8 mouse cellular contexts compared by ENCODE assay signal in the genomic region with DNA sequence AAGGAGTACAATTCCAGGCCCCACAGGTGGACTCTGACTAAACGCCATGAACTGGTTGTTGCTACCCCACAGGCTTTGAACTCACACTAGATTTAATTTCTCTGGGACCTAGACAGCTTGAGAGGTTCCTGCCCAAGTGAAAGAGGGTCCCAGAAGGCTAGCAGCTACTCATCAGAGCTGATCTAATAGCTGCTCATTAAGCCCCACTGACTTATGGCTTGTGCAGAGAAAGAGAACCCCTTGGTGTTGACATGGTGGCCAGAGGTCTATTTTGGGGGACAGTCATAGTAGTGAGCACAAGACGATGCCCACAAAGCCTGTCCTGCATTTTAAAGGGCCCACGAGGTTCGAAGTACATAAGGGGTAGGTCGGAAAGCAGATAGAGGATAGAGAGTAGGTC. TPM values are rescaled to one million over a fixed set of nuclear protein-coding genes. Genes with fewer than 3 reads are reported as not detected.
DNase-seq lines count a peak whose midpoint lies in the region; ATAC-seq lines count a peak whose summit lies in the region.

No protein-coding gene starts in this region.

- 7% methylated on average over 5 of the region's 5 CpGs for WGBS in kidney, embryonic 16.5 days
- WGBS in embryonic facial prominence, embryonic 10.5 days, result 11% methylated on average over 5 of the region's 5 CpGs
- 10% methylated on average over 5 of the region's 5 CpGs for WGBS in hindbrain, embryonic 15.5 days
- WGBS in midbrain, embryonic 15.5 days, result 6% methylated on average over 5 of the region's 5 CpGs

- no peaks in the 10 kb centered on the region for H3K27me3 ChIP-seq in kidney, embryonic 16.5 days (ENCODE audit: insufficient read depth, low read length)
- peaks cover 8% of the 10 kb centered on the region for H3K27me3 ChIP-seq in embryonic facial prominence, embryonic 10.5 days (replicated peaks; ENCODE audit: low read depth, poor library complexity, severe bottlenecking)
- H3K27me3 ChIP-seq in hindbrain, embryonic 15.5 days, result peaks cover 7% of the 10 kb centered on the region
- H3K27me3 ChIP-seq in midbrain, embryonic 15.5 days (replicated peaks), result peaks cover 12% of the 10 kb centered on the region

- peaks cover 48% of the 10 kb centered on the region for H3K4me1 ChIP-seq in kidney, embryonic 16.5 days (ENCODE audit: insufficient read depth, low read length)
- H3K4me1 ChIP-seq in embryonic facial prominence, embryonic 10.5 days, result peaks cover 55% of the 10 kb centered on the region
- peaks cover 43% of the 10 kb centered on the region for H3K4me1 ChIP-seq in hindbrain, embryonic 15.5 days (replicated peaks)
- H3K4me1 ChIP-seq in midbrain, embryonic 15.5 days, result peaks cover 31% of the 10 kb centered on the region

- H3K4me2 ChIP-seq in kidney, embryonic 16.5 days (replicated peaks; ENCODE audit: low read depth, low read length), result peak overlapping the region; percentile 91
- peak overlapping the region; percentile 93 for H3K4me2 ChIP-seq in hindbrain, embryonic 15.5 days
- peak overlapping the region; percentile 81 for H3K4me2 ChIP-seq in midbrain, embryonic 15.5 days

- H3K36me3 ChIP-seq in kidney, embryonic 16.5 days (ENCODE audit: insufficient read depth, low read length), result peaks cover 26% of the 10 kb centered on the region
- peaks cover 37% of the 10 kb centered on the region for H3K36me3 ChIP-seq in embryonic facial prominence, embryonic 10.5 days (replicated peaks)
- peaks cover 17% of the 10 kb centered on the region for H3K36me3 ChIP-seq in hindbrain, embryonic 15.5 days
- H3K36me3 ChIP-seq in midbrain, embryonic 15.5 days (replicated peaks), result peaks cover 14% of the 10 kb centered on the region

- no peaks in the 10 kb centered on the region for H3K9me3 ChIP-seq in kidney, embryonic 16.5 days (ENCODE audit: low read length)
- no peaks in the 10 kb centered on the region for H3K9me3 ChIP-seq in embryonic facial prominence, embryonic 10.5 days
- no peaks in the 10 kb centered on the region for H3K9me3 ChIP-seq in hindbrain, embryonic 15.5 days
- H3K9me3 ChIP-seq in midbrain, embryonic 15.5 days, result no peaks in the 10 kb centered on the region

- H3K9ac ChIP-seq in kidney, embryonic 16.5 days (replicated peaks; ENCODE audit: low read length), result peak overlapping the region; percentile 90
- peak overlapping the region; percentile 86 for H3K9ac ChIP-seq in hindbrain, embryonic 15.5 days
- H3K9ac ChIP-seq in midbrain, embryonic 15.5 days, result peak overlapping the region; percentile 76

- no peak overlapping the region for H3K27ac ChIP-seq in kidney, embryonic 16.5 days (ENCODE audit: low read length)
- peak overlapping the region; percentile 98; the same call in 1 of the 2 replicates for H3K27ac ChIP-seq in embryonic facial prominence, embryonic 10.5 days (replicated peaks)
- H3K27ac ChIP-seq in hindbrain, embryonic 15.5 days (replicated peaks), result peak overlapping the region; percentile 84
- H3K27ac ChIP-seq in midbrain, embryonic 15.5 days, result 0 out of 2 replicates have a peak overlapping the region, but pooled peaks have one; percentile 87

- no peak for DNase-seq in kidney, postnatal 4 days
- no peak for DNase-seq in embryonic facial prominence, embryonic 10.5 days (ENCODE audit: low spot score)
- DNase-seq in urinary bladder, postnatal 10 days (ENCODE audit: low spot score), result no peak
- DNase-seq in layer of hippocampus, adult 8-10 months (ENCODE audit: low spot score in 2 of 2), result no peak
- no peak for DNase-seq in right cerebral cortex, postnatal 10 days (ENCODE audit: low spot score in 2 of 2)

- ATAC-seq in kidney, embryonic 16.5 days (ENCODE audit: low FRiP score, low TSS enrichment), result no peak
- ATAC-seq in hindbrain, embryonic 15.5 days (ENCODE audit: low FRiP score, low read depth), result no peak
- ATAC-seq in midbrain, embryonic 15.5 days (replicated peaks), result no peak

- peak overlapping the region; percentile 81 for H3K4me3 ChIP-seq in kidney, embryonic 16.5 days (ENCODE audit: low read length)
- peak overlapping the region; percentile 89 for H3K4me3 ChIP-seq in embryonic facial prominence, embryonic 10.5 days
- H3K4me3 ChIP-seq in hindbrain, embryonic 15.5 days, result peak overlapping the region; percentile 87
- peak overlapping the region; percentile 78 for H3K4me3 ChIP-seq in midbrain, embryonic 15.5 days

RNA-seq across cellular contexts. Expression of a gene that starts 0.8 kb away (rescaled TPM):
- 68.8 and 73.2 TPM in 2 replicates for polyA plus RNA-seq in kidney, embryonic 16.5 days (2015; fragmentation: Nextera tagmentation; extraction: Ambion mirVana)
- 84.0 and 86.0 TPM in 2 replicates for polyA plus RNA-seq in embryonic facial prominence, embryonic 10.5 days (2016; fragmentation: Nextera tagmentation; extraction: Ambion mirVana)
- polyA plus RNA-seq in hindbrain, embryonic 15.5 days (2015; fragmentation: Nextera tagmentation; extraction: Ambion mirVana), result 85.9 and 86.2 TPM in 2 replicates
- 82.4 and 83.8 TPM in 2 replicates for polyA plus RNA-seq in midbrain, embryonic 15.5 days (2015; fragmentation: Nextera tagmentation; extraction: Ambion mirVana)
- total RNA-seq in layer of hippocampus, adult 8-10 months (2022), result 10 to 100 TPM; 32.4 to 40.6 (median 35.1) TPM

RNA-seq across cellular contexts. Expression of a gene that starts 0.9 kb away (rescaled TPM):
- polyA plus RNA-seq in kidney, embryonic 16.5 days (2015; fragmentation: Nextera tagmentation; extraction: Ambion mirVana), result 105 and 110 TPM in 2 replicates
- 32.6 and 34.2 TPM in 2 replicates for polyA plus RNA-seq in embryonic facial prominence, embryonic 10.5 days (2016; fragmentation: Nextera tagmentation; extraction: Ambion mirVana)
- polyA plus RNA-seq in hindbrain, embryonic 15.5 days (2015; fragmentation: Nextera tagmentation; extraction: Ambion mirVana), result 63.2 and 66.7 TPM in 2 replicates
- polyA plus RNA-seq in midbrain, embryonic 15.5 days (2015; fragmentation: Nextera tagmentation; extraction: Ambion mirVana), result 49.1 and 55.3 TPM in 2 replicates
- 10 to 100 TPM; 14.7 to 38.7 (median 26.7) TPM for total RNA-seq in layer of hippocampus, adult 8-10 months (2022)

RNA-seq across cellular contexts. Expression of a gene that starts 7.0 kb away (rescaled TPM):
- 48.4 and 54.3 TPM in 2 replicates for polyA plus RNA-seq in kidney, embryonic 16.5 days (2015; fragmentation: Nextera tagmentation; extraction: Ambion mirVana)
- 20.6 and 22.4 TPM in 2 replicates for polyA plus RNA-seq in embryonic facial prominence, embryonic 10.5 days (2016; fragmentation: Nextera tagmentation; extraction: Ambion mirVana)
- polyA plus RNA-seq in hindbrain, embryonic 15.5 days (2015; fragmentation: Nextera tagmentation; extraction: Ambion mirVana), result 20.6 and 20.7 TPM in 2 replicates
- 18.8 and 20.5 TPM in 2 replicates for polyA plus RNA-seq in midbrain, embryonic 15.5 days (2015; fragmentation: Nextera tagmentation; extraction: Ambion mirVana)
- 10 to 100 TPM; 27.3 to 42.2 (median 32.0) TPM for total RNA-seq in layer of hippocampus, adult 8-10 months (2022)

RNA-seq across cellular contexts. Expression of a gene that starts 13.3 kb away (rescaled TPM):
- 23.7 and 24.1 TPM in 2 replicates for polyA plus RNA-seq in kidney, embryonic 16.5 days (2015; fragmentation: Nextera tagmentation; extraction: Ambion mirVana)
- 6.6 and 8.3 TPM in 2 replicates for polyA plus RNA-seq in embryonic facial prominence, embryonic 10.5 days (2016; fragmentation: Nextera tagmentation; extraction: Ambion mirVana)
- 7.1 and 9.5 TPM in 2 replicates for polyA plus RNA-seq in hindbrain, embryonic 15.5 days (2015; fragmentation: Nextera tagmentation; extraction: Ambion mirVana)
- 7.6 and 8.7 TPM in 2 replicates for polyA plus RNA-seq in midbrain, embryonic 15.5 days (2015; fragmentation: Nextera tagmentation; extraction: Ambion mirVana)
- total RNA-seq in layer of hippocampus, adult 8-10 months (2022), result 1 to 10 TPM; 4.0 to 5.8 (median 4.9) TPM

RNA-seq across cellular contexts. Expression of a gene that starts 19.2 kb away (rescaled TPM):
- 47.0 and 51.5 TPM in 2 replicates for polyA plus RNA-seq in kidney, embryonic 16.5 days (2015; fragmentation: Nextera tagmentation; extraction: Ambion mirVana)
- 13.2 and 14.3 TPM in 2 replicates for polyA plus RNA-seq in embryonic facial prominence, embryonic 10.5 days (2016; fragmentation: Nextera tagmentation; extraction: Ambion mirVana)
- 19.7 and 19.8 TPM in 2 replicates for polyA plus RNA-seq in hindbrain, embryonic 15.5 days (2015; fragmentation: Nextera tagmentation; extraction: Ambion mirVana)
- polyA plus RNA-seq in midbrain, embryonic 15.5 days (2015; fragmentation: Nextera tagmentation; extraction: Ambion mirVana), result 17.7 and 20.1 TPM in 2 replicates
- 10 to 100 TPM; 23.0 to 31.8 (median 24.3) TPM for total RNA-seq in layer of hippocampus, adult 8-10 months (2022)
